Mouse (Mus musculus): ENCODE measurements around the gene Dock1. TPM values are rescaled to one million over a fixed set of nuclear protein-coding genes. Genes with fewer than 3 reads are reported as not detected.

Gene Dock1
- total RNA-seq, 4 experiments from 2014 or later: 25.9 to 27.8 (median 27.2) TPM

- DNase-seq (ENCODE audit: low spot score in 2 of 2): no peak
Measured at GRCm38 (mm10) chr7:134821264-134821663, 150.8 kb downstream of the Dock1 start.

- no peak for DNase-seq (ENCODE audit: low spot score in 2 of 2)
Measured at GRCm38 (mm10) chr7:134822006-134822405, 151.6 kb downstream of the Dock1 start.

- DNase-seq (ENCODE audit: low spot score in 2 of 2): no peak
Measured at GRCm38 (mm10) chr7:134823891-134824290, 153.4 kb downstream of the Dock1 start.

GRCm38 (mm10) chr7:134840066-134840465, 169.6 kb downstream of the Dock1 start:
- DNase-seq (ENCODE audit: low spot score in 2 of 2): no peak

GRCm38 (mm10) chr7:134842751-134843150, 172.3 kb downstream of the Dock1 start:
- DNase-seq (ENCODE audit: low spot score in 2 of 2): no peak

GRCm38 (mm10) chr7:134862000-134862399, 191.5 kb downstream of the Dock1 start:
- no peak for DNase-seq (ENCODE audit: low spot score in 2 of 2)

GRCm38 (mm10) chr7:134864175-134864574, 193.7 kb downstream of the Dock1 start:
- no peak for DNase-seq (ENCODE audit: low spot score in 2 of 2)

- DNase-seq (ENCODE audit: low spot score in 2 of 2): no peak
Measured at GRCm38 (mm10) chr7:134872511-134872910, 202.1 kb downstream of the Dock1 start.

GRCm38 (mm10) chr7:134872981-134873380, 202.5 kb downstream of the Dock1 start:
- no peak for DNase-seq (ENCODE audit: low spot score in 2 of 2)

- no peak for DNase-seq (ENCODE audit: low spot score in 2 of 2)
Measured at GRCm38 (mm10) chr7:134878985-134879384, 208.5 kb downstream of the Dock1 start.

- DNase-seq (ENCODE audit: low spot score in 2 of 2): no peak
Measured at GRCm38 (mm10) chr7:134880431-134880830, 210.0 kb downstream of the Dock1 start.

- DNase-seq (ENCODE audit: low spot score in 2 of 2): no peak
Measured at GRCm38 (mm10) chr7:134883516-134883915, 213.1 kb downstream of the Dock1 start.

- no peak for DNase-seq (ENCODE audit: low spot score in 2 of 2)
Measured at GRCm38 (mm10) chr7:134892449-134892871, 222.0 kb downstream of the Dock1 start.

- DNase-seq (ENCODE audit: low spot score in 2 of 2): no peak
Measured at GRCm38 (mm10) chr7:134892972-134893371, 222.5 kb downstream of the Dock1 start.

- DNase-seq (ENCODE audit: low spot score in 2 of 2): no peak
Measured at GRCm38 (mm10) chr7:134894604-134895003, 224.2 kb downstream of the Dock1 start.

- no peak for DNase-seq (ENCODE audit: low spot score in 2 of 2)
Measured at GRCm38 (mm10) chr7:134899462-134899861, 229.0 kb downstream of the Dock1 start.

- no peak for DNase-seq (ENCODE audit: low spot score in 2 of 2)
Measured at GRCm38 (mm10) chr7:134901992-134902391, 231.5 kb downstream of the Dock1 start.

GRCm38 (mm10) chr7:134931886-134932285, 261.4 kb downstream of the Dock1 start:
- no peak for DNase-seq (ENCODE audit: low spot score in 2 of 2)

GRCm38 (mm10) chr7:134937471-134937926, 267.0 kb downstream of the Dock1 start:
- peak; percentile 12 to 29 for DNase-seq (ENCODE audit: low spot score in 2 of 2)

GRCm38 (mm10) chr7:134937927-134938609, 267.6 kb downstream of the Dock1 start, which contains the start of gene Fam196a:
Gene Fam196a, minus strand, starts transcription at chr7:134938430.
- peak; percentile 61 to 74 for DNase-seq (ENCODE audit: low spot score in 2 of 2)

- no peak for DNase-seq (ENCODE audit: low spot score in 2 of 2)
Measured at GRCm38 (mm10) chr7:134941891-134942290, 271.4 kb downstream of the Dock1 start.

- no peak for DNase-seq (ENCODE audit: low spot score in 2 of 2)
Measured at GRCm38 (mm10) chr7:134943063-134943462, 272.6 kb downstream of the Dock1 start.

GRCm38 (mm10) chr7:134943701-134944100, 273.2 kb downstream of the Dock1 start:
- no peak for DNase-seq (ENCODE audit: low spot score in 2 of 2)

Measured in left cerebral cortex, adult 8-10 months (tissue).